Mouse (Mus musculus) limb, embryonic 13.5 days (tissue): ENCODE data around the gene Maml3. TPM values are rescaled to one million over a fixed set of nuclear protein-coding genes. Genes with fewer than 3 reads are reported as not detected.

Experiments used
- ATAC-seq: fragments of 200-750 bp; cut with Nextera tagmentation; 2 replicates; pipeline ENCODE4 v1.8.0; 2017; ENCODE audit warnings: low read depth, moderate number of reproducible peaks, moderate TSS enrichment; ENCODE audit not compliant: low FRiP score
- H3K27ac ChIP-seq: fragments of 300-500 bp; sonication (generic); 2 replicates; pipeline ENCODE4 v1.5.1; 2015; ENCODE audit warnings: inconsistent platforms, mild to moderate bottlenecking, moderate library complexity
- H3K27me3 ChIP-seq: fragments of 300-500 bp; sonication (generic); 2 replicates; pipeline ENCODE4 v1.6.1; 2015; ENCODE audit warnings: mild to moderate bottlenecking, inconsistent platforms
- H3K36me3 ChIP-seq: fragments of 300-500 bp; sonication (generic); 2 replicates; pipeline ENCODE4 v1.6.1; 2015; ENCODE audit warnings: inconsistent platforms, mild to moderate bottlenecking, moderate library complexity
- H3K4me1 ChIP-seq: fragments of 300-500 bp; sonication (generic); 2 replicates; pipeline ENCODE4 v1.6.1; 2015; ENCODE audit warnings: inconsistent platforms
- H3K4me2 ChIP-seq: fragments of 300-500 bp; sonication (generic); replicated peaks from 2 replicates; pipeline ENCODE4 v1.6.1; 2015; ENCODE audit warnings: inconsistent platforms, mild to moderate bottlenecking, moderate library complexity
- H3K4me3 ChIP-seq: fragments of 300-500 bp; sonication (generic); 2 replicates; pipeline ENCODE4 v1.5.1; 2015; ENCODE audit warnings: moderate library complexity, mild to moderate bottlenecking, inconsistent platforms
- H3K9ac ChIP-seq: fragments of 300-500 bp; sonication (generic); 2 replicates; pipeline ENCODE4 v1.6.1; 2015; ENCODE audit warnings: mild to moderate bottlenecking, inconsistent platforms
- H3K9me3 ChIP-seq: fragments of 300-500 bp; sonication (generic); 2 replicates; pipeline ENCODE4 v1.6.1; 2016; ENCODE audit warnings: inconsistent platforms
- WGBS: fragments of 180-500 bp; shearing (Covaris S2); methylation state at CpG from one replicate; pipeline ENCODE4 v1.1.7; 2015; 5-methylcytosine and 5-hydroxymethylcytosine counted together
- polyA plus RNA-seq: library from polyadenylated mRNA; unstranded; fragments of >200 nt; fragmentation: Nextera tagmentation; extraction: Ambion mirVana; gene quantifications from 2 replicates; pipeline ENCODE4 v1.2.1, GENCODE M21; 2015

Maml3 gene
- polyA plus RNA-seq, 1 experiment from 2014 or later: 5.1 TPM

GRCm38 (mm10) chr3:51730662-51731061, 374.2 kb downstream of the Maml3 start:
- 89% methylated on average over 7 of the region's 7 CpGs for WGBS

GRCm38 (mm10) chr3:51729109-51729918, 375.6 kb downstream of the Maml3 start:
- no peak for ATAC-seq

More at GRCm38 (mm10) chr3:51730662-51731061, 374.2 kb downstream of the Maml3 start:
- Histone ChIP-seq H3K36me3 (no peaks in the 10 kb centered on the region), H3K4me2 (no peak overlapping the region), H3K9me3 (no peaks in the 10 kb centered on the region), H3K9ac (no peak overlapping the region), H3K27ac (no peak overlapping the region), H3K4me3 (no peak overlapping the region), H3K4me1 (peaks cover 17% of the 10 kb centered on the region), H3K27me3 (peaks cover 19% of the 10 kb centered on the region)
- no peak for ATAC-seq

GRCm38 (mm10) chr3:51728456-51728855, 376.4 kb downstream of the Maml3 start:
- Histone ChIP-seq H3K4me1 (peaks cover 24% of the 10 kb centered on the region), H3K4me2 (no peak overlapping the region), H3K9me3 (no peaks in the 10 kb centered on the region), H3K27me3 (peaks cover 6% of the 10 kb centered on the region; the same call in 1 of the 2 replicates), H3K36me3 (no peaks in the 10 kb centered on the region), H3K27ac (no peak overlapping the region), H3K4me3 (no peak overlapping the region), H3K9ac (no peak overlapping the region)
- WGBS: 66% methylated on average over 12 of the region's 12 CpGs
- ATAC-seq: peak; percentile 44; the same call in 1 of the 2 replicates

More at GRCm38 (mm10) chr3:51729109-51729918, 375.6 kb downstream of the Maml3 start:
- Histone ChIP-seq H3K9me3 (no peaks in the 10 kb centered on the region), H3K9ac (no peak overlapping the region), H3K4me2 (no peak overlapping the region), H3K36me3 (no peaks in the 10 kb centered on the region), H3K27me3 (peaks cover 6% of the 10 kb centered on the region; the same call in 1 of the 2 replicates), H3K27ac (no peak overlapping the region), H3K4me3 (no peak overlapping the region), H3K4me1 (peaks cover 21% of the 10 kb centered on the region)
- 68% methylated on average over 14 of the region's 14 CpGs for WGBS

- H3K36me3 ChIP-seq: no peaks in the 10 kb centered on the region
- no peak overlapping the region for H3K4me3 ChIP-seq
- no peak overlapping the region for H3K27ac ChIP-seq
- H3K9ac ChIP-seq: no peak overlapping the region
- H3K27me3 ChIP-seq: peaks cover 6% of the 10 kb centered on the region; the same call in 1 of the 2 replicates
- H3K9me3 ChIP-seq: no peaks in the 10 kb centered on the region
- H3K4me2 ChIP-seq: 0 out of 2 replicates have a peak overlapping the region, but pooled peaks have one; percentile 3
- WGBS: 15% methylated on average over 8 of the region's 8 CpGs
- ATAC-seq: no peak
- H3K4me1 ChIP-seq: peaks cover 24% of the 10 kb centered on the region
These were observed 376.9 kb downstream of the Maml3 start for GRCm38 (mm10) chr3:51727968-51728367.

GRCm38 (mm10) chr3:51727487-51727886, 377.4 kb downstream of the Maml3 start:
- H3K27me3 ChIP-seq: peaks cover 4% of the 10 kb centered on the region; the same call in 1 of the 2 replicates
- no peak for ATAC-seq
- peaks cover 24% of the 10 kb centered on the region for H3K4me1 ChIP-seq
- no peak overlapping the region for H3K9ac ChIP-seq
- no peak overlapping the region for H3K4me2 ChIP-seq
- no peaks in the 10 kb centered on the region for H3K9me3 ChIP-seq
- no peak overlapping the region; the same call in 1 of the 2 replicates for H3K27ac ChIP-seq
- 43% methylated on average over 3 of the region's 3 CpGs for WGBS
- H3K4me3 ChIP-seq: no peak overlapping the region
- no peaks in the 10 kb centered on the region for H3K36me3 ChIP-seq

DNA sequence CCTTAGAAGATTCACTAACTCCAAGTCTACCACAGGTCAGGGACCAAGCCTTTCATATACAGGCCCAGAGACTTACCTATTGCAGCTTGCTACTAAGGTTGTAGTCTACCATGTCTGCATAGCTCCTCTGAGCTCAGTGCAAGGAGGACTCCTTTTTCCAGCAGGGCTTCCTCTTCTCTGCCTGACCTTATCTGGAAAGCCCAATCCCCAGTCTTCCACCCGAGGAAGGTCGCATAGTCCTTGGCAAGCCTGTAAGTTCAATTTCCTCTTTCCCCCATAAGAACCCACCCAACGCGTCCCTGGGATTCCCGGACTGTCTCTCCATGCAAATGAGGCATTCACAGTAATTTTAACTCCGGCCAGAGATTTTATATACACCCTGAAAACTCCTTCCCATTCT, 378.6 kb downstream of the Maml3 start:
- Histone ChIP-seq H3K27ac (no peak overlapping the region), H3K4me1 (peaks cover 31% of the 10 kb centered on the region), H3K4me3 (no peak overlapping the region), H3K9me3 (no peaks in the 10 kb centered on the region), H3K4me2 (no peak overlapping the region), H3K9ac (no peak overlapping the region), H3K36me3 (no peaks in the 10 kb centered on the region), H3K27me3 (peaks cover 3% of the 10 kb centered on the region; the same call in 1 of the 2 replicates)
- WGBS: 87% methylated on average over 6 of the region's 6 CpGs
- no peak for ATAC-seq

GRCm38 (mm10) chr3:51719982-51720381, 384.9 kb downstream of the Maml3 start:
- 72% methylated on average over 1 of the region's 1 CpGs for WGBS
- Histone ChIP-seq H3K27ac (no peak overlapping the region), H3K4me1 (peaks cover 32% of the 10 kb centered on the region), H3K36me3 (no peaks in the 10 kb centered on the region), H3K9me3 (no peaks in the 10 kb centered on the region), H3K4me2 (no peak overlapping the region), H3K9ac (no peak overlapping the region), H3K27me3 (no peaks in the 10 kb centered on the region), H3K4me3 (no peak overlapping the region)
- no peak for ATAC-seq

- 79% methylated on average over 3 of the region's 3 CpGs for WGBS
- H3K4me1 ChIP-seq: peaks cover 35% of the 10 kb centered on the region
- H3K27me3 ChIP-seq: no peaks in the 10 kb centered on the region
- H3K9me3 ChIP-seq: no peaks in the 10 kb centered on the region
- H3K4me2 ChIP-seq: no peak overlapping the region
- no peak overlapping the region for H3K27ac ChIP-seq
- no peak overlapping the region for H3K4me3 ChIP-seq
- no peak for ATAC-seq
- H3K9ac ChIP-seq: no peak overlapping the region
- H3K36me3 ChIP-seq: no peaks in the 10 kb centered on the region
These were observed 385.5 kb downstream of the Maml3 start for GRCm38 (mm10) chr3:51719373-51719772.

DNA sequence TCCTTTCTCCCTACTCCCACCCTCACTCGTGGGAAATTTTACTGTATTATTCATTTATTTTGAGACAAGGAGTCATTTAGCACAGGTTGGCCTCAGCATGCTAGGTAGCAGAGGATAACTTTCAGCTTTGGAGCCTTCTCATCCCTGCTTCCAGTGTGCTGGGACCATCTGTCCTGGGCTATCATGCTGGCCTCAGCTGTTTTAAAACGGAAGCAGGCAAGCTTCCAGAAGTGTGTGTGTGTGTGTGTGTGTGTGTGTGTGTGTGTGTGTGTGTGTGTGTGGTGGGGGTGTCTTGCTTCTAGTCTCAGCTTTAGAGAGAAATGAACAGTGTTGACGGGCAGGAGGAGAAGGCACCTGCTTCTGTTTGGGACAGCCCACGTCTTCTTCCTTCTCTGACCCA, 387.0 kb downstream of the Maml3 start:
- Histone ChIP-seq H3K4me2 (no peak overlapping the region), H3K27me3 (no peaks in the 10 kb centered on the region), H3K4me1 (peaks cover 42% of the 10 kb centered on the region), H3K36me3 (no peaks in the 10 kb centered on the region), H3K4me3 (no peak overlapping the region), H3K27ac (no peak overlapping the region), H3K9me3 (no peaks in the 10 kb centered on the region), H3K9ac (no peak overlapping the region)
- ATAC-seq: peak; percentile 38; the same call in 1 of the 2 replicates
- 61% methylated on average over 4 of the region's 4 CpGs for WGBS

GRCm38 (mm10) chr3:51717455-51717854, 387.4 kb downstream of the Maml3 start:
- H3K9me3 ChIP-seq: no peaks in the 10 kb centered on the region
- H3K4me3 ChIP-seq: no peak overlapping the region
- no peak overlapping the region for H3K4me2 ChIP-seq
- peak overlapping the region; percentile 22; the same call in 1 of the 2 replicates for H3K27ac ChIP-seq
- no peak for ATAC-seq
- no peaks in the 10 kb centered on the region for H3K27me3 ChIP-seq
- no peaks in the 10 kb centered on the region for H3K36me3 ChIP-seq
- H3K4me1 ChIP-seq: peaks cover 45% of the 10 kb centered on the region
- H3K9ac ChIP-seq: no peak overlapping the region
- 11% methylated on average over 3 of the region's 3 CpGs for whole genome bisulfite sequencing

GRCm38 (mm10) chr3:51714469-51714868, 390.4 kb downstream of the Maml3 start:
- Histone ChIP-seq H3K27me3 (no peaks in the 10 kb centered on the region), H3K4me1 (peaks cover 41% of the 10 kb centered on the region), H3K4me3 (no peak overlapping the region), H3K9me3 (no peaks in the 10 kb centered on the region), H3K36me3 (no peaks in the 10 kb centered on the region), H3K9ac (no peak overlapping the region), H3K4me2 (no peak overlapping the region), H3K27ac (no peak overlapping the region)
- ATAC-seq: no peak
- WGBS: 71% methylated on average over 5 of the region's 5 CpGs

GRCm38 (mm10) chr3:51713233-51713632, 391.6 kb downstream of the Maml3 start:
- Histone ChIP-seq H3K9ac (no peak overlapping the region), H3K36me3 (no peaks in the 10 kb centered on the region), H3K27me3 (no peaks in the 10 kb centered on the region), H3K4me3 (no peak overlapping the region), H3K4me2 (no peak overlapping the region), H3K9me3 (0 out of 2 replicates have a peak, but pooled peaks cover under 1% of the 10 kb centered on the region), H3K27ac (no peak overlapping the region), H3K4me1 (peaks cover 51% of the 10 kb centered on the region)
- 17% methylated on average over 8 of the region's 8 CpGs for WGBS
- no peak for ATAC-seq
